Mouse (Mus musculus): ENCODE measurements at regions not wholly inside any gene's neighbourhood (a gene's known extent, or its start where the extent isn't known, plus 50 kb on each side); places are given as distances from the start of the nearest gene placed in this dataset.

DNA sequence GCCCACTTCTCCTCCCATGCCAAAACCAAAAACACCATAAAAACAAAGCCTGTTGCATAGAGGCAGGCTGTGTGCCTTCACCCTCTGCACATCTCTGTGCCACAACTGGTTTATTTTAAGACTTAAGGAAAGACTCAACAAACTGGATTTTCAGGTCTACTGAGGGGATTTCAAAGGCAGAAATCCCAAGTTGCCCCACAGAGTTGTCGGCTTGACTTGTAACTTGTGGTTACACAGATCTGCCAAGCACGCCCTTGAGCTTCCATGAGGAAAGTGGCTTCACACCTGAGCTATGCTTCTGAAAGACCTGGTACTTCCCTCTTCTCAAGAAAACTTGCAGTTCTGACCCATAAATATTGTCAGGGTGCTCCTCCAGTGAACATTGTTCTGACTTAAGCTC lies 332.4 kb upstream of the Shh start:
- H3K27ac ChIP-seq (ENCODE audit: low read depth, low read length): no peak overlapping the region
- H3K4me2 ChIP-seq (ENCODE audit: low read depth): no peak overlapping the region
- WGBS: 88% methylated on average over 2 of the region's 2 CpGs
- no peak overlapping the region for H3K9ac ChIP-seq (ENCODE audit: low read length)
- no peaks in the 10 kb centered on the region for H3K36me3 ChIP-seq (ENCODE audit: control insufficient read depth, insufficient read depth, low read length)
- no peaks in the 10 kb centered on the region for H3K4me1 ChIP-seq (ENCODE audit: control insufficient read depth, insufficient read depth, low read length)
- DNase-seq (ENCODE audit: low spot score) (no peak), ATAC-seq (ENCODE audit: insufficient read depth, low FRiP score, low TSS enrichment) (no peak)
- no peaks in the 10 kb centered on the region for H3K9me3 ChIP-seq (ENCODE audit: control insufficient read depth, low read length)
- H3K4me3 ChIP-seq (ENCODE audit: low read depth, low read length): no peak overlapping the region
- H3K27me3 ChIP-seq (ENCODE audit: control insufficient read depth, insufficient read depth, low read length): no peaks in the 10 kb centered on the region

DNA sequence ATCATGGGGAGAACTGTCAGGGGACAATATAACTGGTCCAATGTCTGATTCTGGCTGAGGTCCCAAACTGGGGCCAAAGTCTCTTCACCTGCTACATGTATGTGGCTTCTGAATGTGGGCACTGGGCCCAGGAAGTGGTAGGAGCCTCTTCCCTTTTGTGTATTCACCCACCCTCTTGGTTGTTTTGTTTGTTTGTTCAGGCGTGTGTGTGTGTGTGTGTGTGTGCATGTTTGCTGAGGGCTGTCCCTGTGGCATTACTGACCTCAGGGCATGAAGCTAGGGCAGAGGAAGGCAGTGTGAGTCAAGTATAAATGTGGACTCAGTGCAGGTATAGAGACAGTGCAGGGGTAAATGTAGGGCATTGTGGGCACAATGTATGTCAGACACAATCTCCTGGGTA lies 331.3 kb upstream of the Shh start:
- WGBS: 82% methylated on average over 1 of the region's 1 CpGs
- ATAC-seq (ENCODE audit: insufficient read depth, low FRiP score, low TSS enrichment): no peak

DNA sequence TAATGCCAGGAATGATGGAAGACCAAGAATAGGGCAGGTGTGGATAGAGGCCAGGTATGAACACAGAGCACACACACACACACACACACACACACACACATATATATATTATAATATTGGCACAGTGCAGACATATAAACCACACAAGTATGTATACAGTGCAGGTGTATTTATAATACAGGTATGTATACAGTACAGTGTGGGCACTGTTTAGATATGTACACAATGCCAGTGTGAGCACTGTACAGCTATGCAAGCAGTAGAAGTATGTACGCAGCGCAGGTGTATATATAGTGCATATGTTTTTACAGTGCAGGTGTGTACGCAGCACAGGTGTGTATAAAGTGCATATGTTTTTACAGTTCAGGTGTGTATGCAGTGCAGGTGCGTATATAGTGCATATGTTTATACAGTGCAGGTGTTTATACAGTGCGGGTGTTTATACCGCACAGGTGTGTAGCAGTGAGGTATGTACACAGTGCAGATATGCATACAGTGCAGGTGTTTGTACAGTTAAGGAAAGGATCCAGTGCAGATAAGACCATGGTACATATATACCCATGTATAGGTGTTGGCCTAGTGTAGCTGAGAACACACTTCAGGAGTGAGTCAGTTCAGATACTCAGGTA lies 328.2 kb upstream of the Shh start:
- no peak overlapping the region for H3K4me2 ChIP-seq (ENCODE audit: low read depth)
- no peaks in the 10 kb centered on the region for H3K27me3 ChIP-seq (ENCODE audit: control insufficient read depth, insufficient read depth, low read length)
- DNase-seq (ENCODE audit: low spot score) (no peak), ATAC-seq (ENCODE audit: insufficient read depth, low FRiP score, low TSS enrichment) (no peak)
- WGBS: 97% methylated on average over 6 of the region's 6 CpGs
- H3K9ac ChIP-seq (ENCODE audit: low read length): no peak overlapping the region
- H3K4me1 ChIP-seq (ENCODE audit: control insufficient read depth, insufficient read depth, low read length): no peaks in the 10 kb centered on the region
- no peak overlapping the region for H3K4me3 ChIP-seq (ENCODE audit: low read depth, low read length)
- no peaks in the 10 kb centered on the region for H3K36me3 ChIP-seq (ENCODE audit: control insufficient read depth, insufficient read depth, low read length)
- no peaks in the 10 kb centered on the region for H3K9me3 ChIP-seq (ENCODE audit: control insufficient read depth, low read length)
- no peak overlapping the region for H3K27ac ChIP-seq (ENCODE audit: low read depth, low read length)

More for the DNA sequence above, 331.3 kb upstream of the Shh start:
- Histone ChIP-seq H3K36me3 (ENCODE audit: control insufficient read depth, insufficient read depth, low read length) (no peaks in the 10 kb centered on the region), H3K27ac (ENCODE audit: low read depth, low read length) (no peak overlapping the region), H3K4me3 (ENCODE audit: low read depth, low read length) (no peak overlapping the region), H3K9ac (ENCODE audit: low read length) (no peak overlapping the region), H3K4me2 (ENCODE audit: low read depth) (no peak overlapping the region), H3K9me3 (ENCODE audit: control insufficient read depth, low read length) (no peaks in the 10 kb centered on the region), H3K4me1 (ENCODE audit: control insufficient read depth, insufficient read depth, low read length) (no peaks in the 10 kb centered on the region), H3K27me3 (ENCODE audit: control insufficient read depth, insufficient read depth, low read length) (no peaks in the 10 kb centered on the region)
- no peak for DNase-seq (ENCODE audit: low spot score)

DNA sequence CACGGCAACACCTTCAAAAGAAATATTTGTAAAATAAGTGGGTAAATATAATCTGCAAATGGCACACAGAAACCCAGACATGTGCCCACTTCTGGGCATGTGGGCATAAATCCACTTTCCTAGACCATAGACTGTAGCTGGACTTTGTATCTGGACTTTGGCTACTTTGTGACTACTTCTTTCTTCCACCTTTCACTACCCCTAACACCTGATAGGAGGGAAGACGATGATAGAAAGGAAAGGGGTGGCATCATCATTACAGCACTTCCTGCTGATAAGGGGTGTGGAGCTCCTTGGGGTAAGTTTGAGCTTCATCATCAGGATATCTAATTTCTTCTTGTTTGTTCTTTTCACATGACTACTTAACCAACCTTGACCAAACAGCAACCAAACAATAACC lies 326.7 kb upstream of the Shh start:
- 82% methylated on average over 2 of the region's 2 CpGs for WGBS

DNA sequence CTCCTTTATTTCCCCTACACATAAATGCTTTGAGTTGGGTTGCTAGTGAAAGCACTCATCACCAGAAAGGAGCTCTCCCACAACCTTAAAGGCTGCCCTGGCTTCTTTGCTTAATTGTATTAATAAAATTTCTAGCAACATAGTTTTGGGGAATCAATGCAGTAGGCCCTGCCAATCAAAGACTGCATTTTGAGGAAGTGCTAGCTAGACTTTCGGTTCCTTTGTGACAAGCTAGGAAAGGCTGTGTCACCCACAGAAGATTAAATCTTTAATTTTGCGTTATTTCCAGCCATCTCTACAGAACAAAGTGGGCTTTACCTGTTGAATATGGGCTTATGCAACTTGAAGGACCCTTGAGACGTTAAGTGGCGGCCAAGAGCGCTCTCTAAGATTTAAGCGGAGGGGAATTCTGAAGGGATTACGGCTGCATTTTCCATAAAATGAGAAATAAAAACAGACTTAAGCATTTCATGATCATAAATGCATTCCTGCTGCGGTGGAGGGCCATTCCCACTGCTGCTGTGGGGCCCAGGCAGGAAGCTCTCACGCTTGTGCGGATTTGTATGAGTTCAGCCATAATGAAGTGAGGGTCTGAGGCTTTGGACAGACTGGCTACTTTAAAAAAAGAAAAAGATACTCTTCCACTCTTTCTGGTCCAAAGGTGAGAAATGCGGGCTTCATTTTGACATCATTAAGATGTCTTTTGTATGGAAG lies 318.4 kb upstream of the Shh start:
- Histone ChIP-seq H3K27ac (ENCODE audit: low read depth, low read length) (no peak overlapping the region), H3K4me2 (ENCODE audit: low read depth) (no peak overlapping the region), H3K4me1 (ENCODE audit: control insufficient read depth, insufficient read depth, low read length) (no peaks in the 10 kb centered on the region), H3K36me3 (ENCODE audit: control insufficient read depth, insufficient read depth, low read length) (no peaks in the 10 kb centered on the region), H3K27me3 (ENCODE audit: control insufficient read depth, insufficient read depth, low read length) (no peaks in the 10 kb centered on the region), H3K9me3 (ENCODE audit: control insufficient read depth, low read length) (no peaks in the 10 kb centered on the region), H3K4me3 (ENCODE audit: low read depth, low read length) (no peak overlapping the region), H3K9ac (ENCODE audit: low read length) (no peak overlapping the region)
- ATAC-seq (ENCODE audit: insufficient read depth, low FRiP score, low TSS enrichment) (no peak), DNase-seq (ENCODE audit: low spot score) (no peak)
- WGBS: 88% methylated on average over 11 of the region's 11 CpGs

More for the DNA sequence above, 326.7 kb upstream of the Shh start:
- ATAC-seq (ENCODE audit: insufficient read depth, low FRiP score, low TSS enrichment) (no peak), DNase-seq (ENCODE audit: low spot score) (no peak)
- H3K27ac ChIP-seq (ENCODE audit: low read depth, low read length): no peak overlapping the region
- H3K9me3 ChIP-seq (ENCODE audit: control insufficient read depth, low read length): no peaks in the 10 kb centered on the region
- H3K36me3 ChIP-seq (ENCODE audit: control insufficient read depth, insufficient read depth, low read length): no peaks in the 10 kb centered on the region
- H3K9ac ChIP-seq (ENCODE audit: low read length): no peak overlapping the region
- no peak overlapping the region for H3K4me2 ChIP-seq (ENCODE audit: low read depth)
- H3K4me1 ChIP-seq (ENCODE audit: control insufficient read depth, insufficient read depth, low read length): no peaks in the 10 kb centered on the region
- no peak overlapping the region for H3K4me3 ChIP-seq (ENCODE audit: low read depth, low read length)
- no peaks in the 10 kb centered on the region for H3K27me3 ChIP-seq (ENCODE audit: control insufficient read depth, insufficient read depth, low read length)

DNA sequence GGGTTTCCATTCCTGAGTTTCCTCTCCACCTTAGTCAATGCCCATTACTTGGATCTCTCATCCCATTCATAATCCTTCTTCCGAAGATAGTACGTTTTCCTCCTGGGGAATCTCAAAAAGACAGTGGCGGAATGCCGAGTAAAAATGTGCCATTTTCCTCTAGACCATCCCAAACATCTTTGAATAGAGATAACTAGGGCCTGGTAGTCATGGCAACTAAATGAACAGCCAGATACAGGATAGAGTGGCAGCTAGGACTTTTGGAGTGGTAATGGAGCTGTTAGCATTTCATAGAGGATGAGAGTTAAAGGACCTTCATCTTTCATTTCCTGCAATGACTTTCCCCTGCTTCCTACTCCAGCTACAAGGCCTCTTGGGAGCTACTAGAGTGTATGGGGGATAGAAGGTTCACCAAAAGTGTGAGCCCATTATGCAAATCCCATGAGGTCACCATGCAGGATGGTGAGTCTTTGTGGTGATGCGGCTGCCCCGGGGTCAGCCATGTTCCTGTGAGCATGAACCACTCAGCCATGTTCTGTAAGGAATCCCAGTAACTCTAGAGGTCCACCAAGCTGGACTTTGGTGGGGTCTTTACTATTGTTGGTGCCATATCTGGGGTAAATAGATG lies 317.4 kb upstream of the Shh start:
- Histone ChIP-seq H3K27ac (ENCODE audit: low read depth, low read length) (no peak overlapping the region), H3K4me2 (ENCODE audit: low read depth) (no peak overlapping the region), H3K27me3 (ENCODE audit: control insufficient read depth, insufficient read depth, low read length) (no peaks in the 10 kb centered on the region), H3K36me3 (ENCODE audit: control insufficient read depth, insufficient read depth, low read length) (no peaks in the 10 kb centered on the region), H3K9me3 (ENCODE audit: control insufficient read depth, low read length) (no peaks in the 10 kb centered on the region), H3K4me1 (ENCODE audit: control insufficient read depth, insufficient read depth, low read length) (no peaks in the 10 kb centered on the region), H3K4me3 (ENCODE audit: low read depth, low read length) (no peak overlapping the region), H3K9ac (ENCODE audit: low read length) (no peak overlapping the region)
- WGBS: 89% methylated on average over 6 of the region's 6 CpGs
- DNase-seq (ENCODE audit: low spot score) (no peak), ATAC-seq (ENCODE audit: insufficient read depth, low FRiP score, low TSS enrichment) (no peak)

DNA sequence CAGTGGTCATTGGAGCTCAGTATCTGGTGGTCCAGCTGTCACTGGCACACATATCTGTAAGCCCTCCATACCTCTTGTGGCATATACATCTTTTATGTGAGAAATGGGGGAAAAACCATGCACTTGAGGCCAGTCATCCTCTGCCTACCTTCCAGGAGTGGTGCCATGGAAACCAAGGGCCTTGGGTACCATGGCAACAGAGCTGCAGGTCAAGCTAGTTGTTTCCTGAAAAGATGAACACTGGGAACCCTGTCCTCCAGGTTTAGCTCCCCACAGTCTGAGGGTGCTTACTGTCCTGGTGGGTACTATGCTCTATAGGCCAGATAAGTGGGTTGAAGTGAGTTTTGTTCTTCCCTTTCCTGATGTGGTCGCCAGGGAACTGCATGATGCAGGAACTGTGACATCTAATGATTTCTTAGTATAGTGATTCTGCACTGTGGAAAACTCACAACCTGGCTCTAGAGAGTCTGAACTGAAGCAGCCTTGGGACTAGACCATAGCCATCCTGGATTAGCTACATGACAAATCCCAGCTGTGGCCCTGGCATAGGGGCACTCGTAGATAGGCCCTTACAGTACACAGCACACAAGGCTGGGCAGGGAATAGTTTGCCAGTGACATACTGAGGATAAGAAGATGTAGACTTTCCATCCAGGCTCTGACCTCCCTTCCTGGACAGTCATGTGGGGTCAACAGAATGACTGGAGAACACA lies 308.7 kb upstream of the Shh start:
- DNase-seq (ENCODE audit: low spot score) (no peak), ATAC-seq (ENCODE audit: insufficient read depth, low FRiP score, low TSS enrichment) (no peak)
- H3K9me3 ChIP-seq (ENCODE audit: control insufficient read depth, low read length): no peaks in the 10 kb centered on the region
- no peak overlapping the region for H3K4me2 ChIP-seq (ENCODE audit: low read depth)
- H3K4me1 ChIP-seq (ENCODE audit: control insufficient read depth, insufficient read depth, low read length): no peaks in the 10 kb centered on the region
- no peak overlapping the region for H3K27ac ChIP-seq (ENCODE audit: low read depth, low read length)
- no peak overlapping the region for H3K4me3 ChIP-seq (ENCODE audit: low read depth, low read length)
- no peaks in the 10 kb centered on the region for H3K27me3 ChIP-seq (ENCODE audit: control insufficient read depth, insufficient read depth, low read length)
- no peaks in the 10 kb centered on the region for H3K36me3 ChIP-seq (ENCODE audit: control insufficient read depth, insufficient read depth, low read length)
- no peak overlapping the region for H3K9ac ChIP-seq (ENCODE audit: low read length)
- 70% methylated on average over 2 of the region's 2 CpGs for WGBS

DNA sequence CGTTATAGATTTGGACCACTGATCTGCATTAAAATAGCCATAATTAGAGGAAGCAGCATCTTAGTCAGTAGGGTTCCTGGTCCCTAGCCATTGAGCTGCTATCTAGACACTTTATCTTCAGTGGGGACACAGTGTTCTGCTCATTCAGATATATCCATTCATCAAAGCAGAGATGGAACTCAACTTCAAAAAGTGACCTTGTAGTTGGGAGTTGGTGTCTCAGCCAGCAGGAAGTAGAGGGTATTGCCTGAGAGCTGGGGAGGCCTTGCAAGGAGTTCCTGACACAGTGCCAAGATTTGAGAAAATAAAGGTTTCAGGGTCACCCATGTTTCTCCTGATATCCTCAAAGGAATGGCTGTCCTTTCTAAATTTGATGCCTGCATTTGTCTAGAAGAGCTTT lies 304.7 kb upstream of the Shh start:
- no peaks in the 10 kb centered on the region for H3K36me3 ChIP-seq (ENCODE audit: control insufficient read depth, insufficient read depth, low read length)
- no peaks in the 10 kb centered on the region for H3K27me3 ChIP-seq (ENCODE audit: control insufficient read depth, insufficient read depth, low read length)
- ATAC-seq (ENCODE audit: insufficient read depth, low FRiP score, low TSS enrichment) (no peak), DNase-seq (ENCODE audit: low spot score) (no peak)
- no peak overlapping the region for H3K9ac ChIP-seq (ENCODE audit: low read length)
- no peaks in the 10 kb centered on the region for H3K9me3 ChIP-seq (ENCODE audit: control insufficient read depth, low read length)
- no peak overlapping the region for H3K4me3 ChIP-seq (ENCODE audit: low read depth, low read length)
- H3K27ac ChIP-seq (ENCODE audit: low read depth, low read length): no peak overlapping the region
- H3K4me2 ChIP-seq (ENCODE audit: low read depth): no peak overlapping the region
- 91% methylated on average over 1 of the region's 1 CpGs for WGBS
- H3K4me1 ChIP-seq (ENCODE audit: control insufficient read depth, insufficient read depth, low read length): no peaks in the 10 kb centered on the region

Data from neural tube, embryonic 11.5 days (tissue).